Mouse (Mus musculus) liver, adult 2 months (tissue): ENCODE measurements around the gene Spout1.
"Not testable (repeated sequence)": the region's sequence is repeated elsewhere in the genome, so short reads cannot be mapped to it uniquely, and the experiment has no call there.

Source experiments
- CTCF ChIP-seq: fragments of 200-500 bp; IDR thresholded peaks from 2 replicates; pipeline ENCODE4 v1.5.1; 2011; ENCODE audit warnings: low read depth, low read length, control low read depth
- POLR2A ChIP-seq: fragments of 200-500 bp; IDR thresholded peaks from 2 replicates; pipeline ENCODE4 v1.6.1; 2011; ENCODE audit warnings: low read length, control low read depth; ENCODE audit not compliant: insufficient read depth; ENCODE audit errors: extremely low read depth

GRCm38 (mm10) chr2:30178711-30179110 is 452 bp upstream of the Spout1 start:
- TF ChIP-seq CTCF, POLR2A: not testable (repeated sequence)
